Mouse (Mus musculus): ENCODE data around the gene St6gal1.

DNA sequence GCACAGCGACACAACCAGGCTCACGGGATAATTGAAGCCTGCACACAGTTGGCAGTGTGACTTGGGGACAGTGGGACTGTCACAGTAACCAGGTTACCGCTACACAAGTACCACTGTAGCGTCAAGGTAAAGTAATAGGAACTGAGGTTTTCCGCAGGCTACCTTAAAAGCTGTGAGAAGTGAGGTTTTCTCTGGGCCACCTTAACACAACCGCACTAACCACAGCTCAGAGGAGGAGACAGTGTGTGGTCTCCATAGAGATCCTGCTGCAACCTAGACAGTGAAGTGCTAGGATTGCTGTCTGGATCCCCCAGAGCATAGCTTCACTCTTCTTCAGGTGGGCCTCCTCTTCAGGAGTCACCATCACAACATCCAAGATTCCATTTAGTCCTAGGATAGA lies 27.7 kb upstream of the St6gal1 start:
- TF ChIP-seq CTCF (IDR thresholded peaks at IDR 0.05; ENCODE audit: borderline replicate concordance, insufficient read depth, low read depth, low read length) (no peak), POLR2A (IDR thresholded peaks at IDR 0.05; ENCODE audit: borderline replicate concordance, insufficient read depth, low read length) (no peak)
